Mouse (Mus musculus): ENCODE measurements at regions not wholly inside any gene's neighbourhood (a gene's known extent, or its start where the extent isn't known, plus 50 kb on each side); places are given as distances from the start of the nearest gene placed in this dataset.

GRCm38 (mm10) chr1:92277199-92277747, 81.8 kb upstream of the Hdac4 start:
- no peak for TF ChIP-seq CTCF (IDR thresholded peaks at IDR 0.05; ENCODE audit: control insufficient read depth, insufficient read depth, low read length)
- no peak for TF ChIP-seq POLR2A (IDR thresholded peaks at IDR 0.05; ENCODE audit: borderline replicate concordance, control insufficient read depth, low read depth, low read length)
